Mouse (Mus musculus): ENCODE data around the gene Gm10719.
A peak's percentile ranks its signal among the peaks of the same experiment; 100 is the strongest.
"Not testable (repeated sequence)": the region's sequence is repeated elsewhere in the genome, so short reads cannot be mapped to it uniquely, and the experiment has no call there.

The Gm10719 gene

DNA sequence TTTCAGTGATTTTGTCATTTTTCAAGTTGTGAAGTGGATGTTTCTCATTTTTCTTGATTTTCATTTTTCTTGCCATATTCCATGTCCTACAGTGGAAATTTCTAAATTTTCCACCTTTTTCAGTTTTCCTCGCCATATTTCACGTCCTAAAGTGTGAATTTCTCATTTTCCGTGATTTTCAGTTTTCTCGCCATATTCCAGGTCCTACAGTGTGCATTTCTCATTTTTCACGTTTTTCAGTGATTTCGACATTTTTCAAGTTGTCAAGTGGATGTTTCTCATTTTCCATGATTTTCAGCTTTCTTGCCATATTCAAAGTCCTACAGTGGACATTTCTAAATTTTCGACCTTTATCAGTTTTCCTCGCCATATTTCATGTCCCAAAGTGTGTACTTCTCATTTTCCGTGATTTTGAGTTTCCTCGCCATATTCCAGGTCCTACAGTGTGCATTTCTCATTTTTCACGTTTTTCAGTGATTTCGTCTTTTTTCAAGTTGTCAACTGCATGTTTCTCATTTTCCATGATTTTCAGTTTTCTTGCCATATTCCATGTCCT is 7.8 kb downstream of the Gm10719 start, which contains the start of gene Gm10717:
Gene Gm10717, plus strand, starts transcription at position 506 of the 556 bp plus-strand sequence.
- not testable (repeated sequence) for DNase-seq (ENCODE audit: low read depth, low spot score)

GRCm38 (mm10) chr9:3025653-3026052 is 8.4 kb downstream of the Gm10719 start:
- not testable (repeated sequence) for DNase-seq (ENCODE audit: low read depth, low spot score)

- DNase-seq (ENCODE audit: low read depth, low spot score), result not testable (repeated sequence)
Measured at GRCm38 (mm10) chr9:3026136-3026535, 8.9 kb downstream of the Gm10719 start.

- not testable (repeated sequence) for DNase-seq (ENCODE audit: low read depth, low spot score)
Measured at GRCm38 (mm10) chr9:3026741-3027140, 9.5 kb downstream of the Gm10719 start.

GRCm38 (mm10) chr9:3027200-3027599 is 10.0 kb downstream of the Gm10719 start:
- DNase-seq (ENCODE audit: low read depth, low spot score), result peak; percentile 67

- not testable (repeated sequence) for DNase-seq (ENCODE audit: low read depth, low spot score)
Measured at GRCm38 (mm10) chr9:3029276-3030000, 12.2 kb downstream of the Gm10719 start.

GRCm38 (mm10) chr9:3030677-3031318 is 13.6 kb downstream of the Gm10719 start:
- DNase-seq (ENCODE audit: low read depth, low spot score), result peak; percentile 91

DNA sequence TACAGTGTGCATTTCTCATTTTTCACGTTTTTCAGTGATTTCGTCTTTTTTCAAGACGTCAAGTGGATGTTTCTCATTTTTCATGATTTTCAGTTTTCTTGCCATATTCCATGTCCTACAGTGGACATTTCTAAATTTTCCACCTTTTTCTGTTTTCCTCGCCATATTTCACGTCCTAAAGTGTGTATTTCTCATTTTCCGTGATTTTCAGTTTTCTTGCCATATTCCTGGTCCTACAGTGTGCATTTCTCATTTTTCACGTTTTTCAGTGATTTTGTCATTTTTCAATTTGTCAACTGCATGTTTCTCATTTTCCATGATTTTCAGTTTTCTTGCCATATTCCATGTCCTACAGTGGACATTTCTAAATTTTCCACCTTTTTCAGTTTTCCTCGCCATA is 17.1 kb downstream of the Gm10719 start, which contains the start of gene Gm17535:
Gene Gm17535, plus strand, starts transcription at position 301 of the 400 bp plus-strand sequence.
- DNase-seq (ENCODE audit: low read depth, low spot score), result not testable (repeated sequence)

- DNase-seq (ENCODE audit: low read depth, low spot score), result not testable (repeated sequence)
Measured at GRCm38 (mm10) chr9:3036577-3036976, 19.4 kb downstream of the Gm10719 start, which contains the start of gene Gm10715. Gene Gm10715, plus strand, starts transcription at chr9:3036877.

GRCm38 (mm10) chr9:3038161-3038560 is 21.0 kb downstream of the Gm10719 start:
- DNase-seq (ENCODE audit: low read depth, low spot score), result peak; percentile 18

All from 3T3-L1 (cell line).